Mouse (Mus musculus): ENCODE results near the gene Rnf114. TPM values are rescaled to one million over a fixed set of nuclear protein-coding genes. Genes with fewer than 3 reads are reported as not detected.

The Rnf114 gene
- total and polyA plus RNA-seq, 3 experiments: 40.8 to 50.4 (median 45.6) TPM

- Histone ChIP-seq H3K9ac (ENCODE audit: insufficient read depth, low read depth) (no peak overlapping the region), H3K4me1 (ENCODE audit: control insufficient read depth in 1 of 2, insufficient read depth in 2 of 2) (peaks cover 5 to 58% of the 10 kb centered on the region in 2 experiments), H3K27me3 (replicated peaks) (no peaks in the 10 kb centered on the region), H3K36me3 (replicated peaks in 1 of 2; ENCODE audit: control insufficient read depth in 1 of 2, insufficient read depth in 1 of 2, low read length in 1 of 2) (peaks cover 18 to 49% of the 10 kb centered on the region in 2 experiments), H3K9me3 (replicated peaks; ENCODE audit: low read length) (no peaks in the 10 kb centered on the region), H3K4me3 (replicated peaks in 1 of 3; ENCODE audit: low read depth in 2 of 3, low read length in 2 of 3, poor library complexity in 1 of 3) (no peak overlapping the region), H3K27ac (ENCODE audit: insufficient read depth, low read depth) (no peak overlapping the region), H3K79me2 (replicated peaks; ENCODE audit: control insufficient read depth, extremely low read depth, insufficient read depth, poor library complexity, severe bottlenecking) (peaks cover 1% of the 10 kb centered on the region), H3K4me2 (ENCODE audit: insufficient read depth, low read depth, poor library complexity, severe bottlenecking) (no peak overlapping the region)
- no peak for DNase-seq (ENCODE audit: extremely low read depth)
- dilution Hi-C loops (cut with MboI; ENCODE audit: extremely low pct_ligation_motif_present, extremely low pct_unique_long_range_greater_than_20kb, low sequenced_read_pairs): no loop called here
- in situ Hi-C loops (cut with MboI; ENCODE audit: low pct_ligation_motif_present, low pct_unique_long_range_greater_than_20kb, low sequenced_read_pairs): no loop called here
- TF ChIP-seq PAX5 (IDR thresholded peaks at IDR 0.05; ENCODE audit: low read length): no peak
- no peak for TF ChIP-seq ZKSCAN1 (IDR thresholded peaks at IDR 0.05; ENCODE audit: borderline replicate concordance, low read depth, low read length)
- no peak for TF ChIP-seq CTCF (conservative IDR thresholded peaks at IDR 0.05 in 1 of 2, IDR thresholded peaks at IDR 0.05 in 1 of 2; ENCODE audit: low read depth in 2 of 2, low read length in 2 of 2)
- no peak for TF ChIP-seq HCFC1 (IDR thresholded peaks at IDR 0.05; ENCODE audit: low read depth, low read length)
- no peak for TF ChIP-seq MEF2A (IDR thresholded peaks at IDR 0.05; ENCODE audit: borderline replicate concordance, low read depth, low read length)
- TF ChIP-seq TBP (conservative IDR thresholded peaks at IDR 0.05; ENCODE audit: low read depth, low read length): no peak
- no peak for TF ChIP-seq KAT2A (IDR thresholded peaks at IDR 0.05; ENCODE audit: insufficient replicate concordance, low read length)
- TF ChIP-seq MAZ (IDR thresholded peaks at IDR 0.05; ENCODE audit: low read depth, low read length): no peak
- no peak for TF ChIP-seq JUN (IDR thresholded peaks at IDR 0.05; ENCODE audit: insufficient read depth, low read depth, low read length)
- TF ChIP-seq ELF1 (IDR thresholded peaks at IDR 0.05; ENCODE audit: low read depth, low read length): no peak
These were observed 51.5 kb downstream of the Rnf114 start for GRCm38 (mm10) chr2:167544004-167544356.

DNA sequence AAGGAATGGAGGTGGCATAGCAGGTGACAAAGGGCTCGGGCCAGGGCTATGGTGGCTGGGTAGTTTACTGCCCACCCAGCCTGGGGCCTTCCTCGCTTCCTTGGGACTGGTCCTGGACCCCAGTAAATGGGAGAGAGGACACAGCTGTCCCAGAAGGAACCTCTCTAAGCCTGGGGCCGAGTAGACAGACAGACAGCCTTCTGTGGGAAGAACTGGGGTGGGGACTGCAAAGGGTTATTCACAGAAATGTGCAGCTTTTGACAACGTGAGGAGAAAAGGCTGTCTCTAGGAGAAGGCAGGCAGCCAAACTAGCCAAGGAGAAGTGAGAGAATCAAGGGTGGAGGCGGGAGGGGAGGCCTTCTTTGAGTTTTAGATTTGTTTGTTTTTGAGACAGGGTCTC lies 52.0 kb downstream of the Rnf114 start:
- H3K4me2 ChIP-seq (ENCODE audit: insufficient read depth, low read depth, poor library complexity, severe bottlenecking): no peak overlapping the region
- H3K4me1 ChIP-seq (ENCODE audit: control insufficient read depth in 1 of 2, insufficient read depth in 2 of 2): peaks cover 2 to 62% of the 10 kb centered on the region in 2 experiments; a peak in 2 of 4 replicates
- dilution Hi-C loops (cut with MboI; ENCODE audit: extremely low pct_ligation_motif_present, extremely low pct_unique_long_range_greater_than_20kb, low sequenced_read_pairs): no loop called here

GRCm38 (mm10) chr2:167546447-167547195 lies 54.2 kb downstream of the Rnf114 start:
- no peaks in the 10 kb centered on the region for H3K9me3 ChIP-seq (replicated peaks; ENCODE audit: low read length)
- no peak overlapping the region for H3K4me3 ChIP-seq (replicated peaks in 1 of 3; ENCODE audit: low read depth in 2 of 3, low read length in 2 of 3, poor library complexity in 1 of 3)
- H3K4me1 ChIP-seq (ENCODE audit: control insufficient read depth in 1 of 2, insufficient read depth in 2 of 2): peaks cover 12 to 67% of the 10 kb centered on the region in 2 experiments
- DNase-seq (ENCODE audit: extremely low read depth): no peak
- H3K36me3 ChIP-seq (replicated peaks in 1 of 2; ENCODE audit: control insufficient read depth in 1 of 2, insufficient read depth in 1 of 2, low read length in 1 of 2): peaks cover 10 to 23% of the 10 kb centered on the region in 2 experiments
- H3K79me2 ChIP-seq (replicated peaks; ENCODE audit: control insufficient read depth, extremely low read depth, insufficient read depth, poor library complexity, severe bottlenecking): no peaks in the 10 kb centered on the region
- no peak overlapping the region for H3K9ac ChIP-seq (ENCODE audit: insufficient read depth, low read depth)
- no peak overlapping the region for H3K27ac ChIP-seq (ENCODE audit: insufficient read depth, low read depth)
- in situ Hi-C loops (cut with MboI; ENCODE audit: low pct_ligation_motif_present, low pct_unique_long_range_greater_than_20kb, low sequenced_read_pairs) (no loop called here), dilution Hi-C loops (cut with MboI; ENCODE audit: extremely low pct_ligation_motif_present, extremely low pct_unique_long_range_greater_than_20kb, low sequenced_read_pairs) (no loop called here)
- H3K4me2 ChIP-seq (ENCODE audit: insufficient read depth, low read depth, poor library complexity, severe bottlenecking): no peak overlapping the region
- H3K27me3 ChIP-seq (replicated peaks): no peaks in the 10 kb centered on the region
- no peak for TF ChIP-seq ETS1 (conservative IDR thresholded peaks at IDR 0.05; ENCODE audit: low read depth, low read length)
- no peak for TF ChIP-seq BHLHE40 (IDR thresholded peaks at IDR 0.05; ENCODE audit: low read depth, low read length)
- no peak for TF ChIP-seq RCOR1 (conservative IDR thresholded peaks at IDR 0.05; ENCODE audit: low read depth, low read length)
- TF ChIP-seq NELFE (IDR thresholded peaks at IDR 0.05; ENCODE audit: low read depth, low read length): no peak
- no peak for TF ChIP-seq ZMIZ1 (IDR thresholded peaks at IDR 0.05; ENCODE audit: low read depth, low read length)
- TF ChIP-seq ELF1 (IDR thresholded peaks at IDR 0.05; ENCODE audit: low read depth, low read length): no peak
- no peak for TF ChIP-seq PAX5 (IDR thresholded peaks at IDR 0.05; ENCODE audit: low read length)
- no peak for TF ChIP-seq MAX (IDR thresholded peaks at IDR 0.05; ENCODE audit: low read length)

More for the DNA sequence above, 52.0 kb downstream of the Rnf114 start:
- Histone ChIP-seq H3K79me2 (replicated peaks; ENCODE audit: control insufficient read depth, extremely low read depth, insufficient read depth, poor library complexity, severe bottlenecking) (no peaks in the 10 kb centered on the region; the same call in 1 of the 2 replicates), H3K9me3 (replicated peaks; ENCODE audit: low read length) (no peaks in the 10 kb centered on the region), H3K9ac (ENCODE audit: insufficient read depth, low read depth) (no peak overlapping the region), H3K27me3 (replicated peaks) (no peaks in the 10 kb centered on the region), H3K36me3 (replicated peaks in 1 of 2; ENCODE audit: control insufficient read depth in 1 of 2, insufficient read depth in 1 of 2, low read length in 1 of 2) (peaks cover 15 to 44% of the 10 kb centered on the region in 2 experiments), H3K4me3 (replicated peaks in 1 of 3; ENCODE audit: low read depth in 2 of 3, low read length in 2 of 3, poor library complexity in 1 of 3) (no peak overlapping the region), H3K27ac (ENCODE audit: insufficient read depth, low read depth) (no peak overlapping the region)
- in situ Hi-C loops (cut with MboI; ENCODE audit: low pct_ligation_motif_present, low pct_unique_long_range_greater_than_20kb, low sequenced_read_pairs): no loop called here
- no peak for TF ChIP-seq E2F4 (IDR thresholded peaks at IDR 0.05; ENCODE audit: insufficient replicate concordance, low read depth, low read length)
- TF ChIP-seq NELFE (IDR thresholded peaks at IDR 0.05; ENCODE audit: low read depth, low read length): no peak
- DNase-seq (ENCODE audit: extremely low read depth): no peak
